Mouse (Mus musculus) hindbrain, embryonic 16.5 days (tissue): Measurements from ENCODE around the gene Naa35. TPM values are rescaled to one million over a fixed set of nuclear protein-coding genes. Genes with fewer than 3 reads are reported as not detected.
"Not testable (repeated sequence)": the region's sequence is repeated elsewhere in the genome, so short reads cannot be mapped to it uniquely, and the experiment has no call there.

Experiments
- ATAC-seq: fragments of 200-750 bp; cut with Nextera tagmentation; 2 replicates; pipeline ENCODE4 v1.8.0; 2017; ENCODE audit warnings: moderate TSS enrichment, moderate library complexity
- H3K27ac ChIP-seq: fragments of 300-500 bp; sonication (generic); 2 replicates; pipeline ENCODE4 v1.5.1; 2014; ENCODE audit warnings: low read depth, mild to moderate bottlenecking, control low read depth, low read length, moderate library complexity
- H3K27me3 ChIP-seq: fragments of 300-500 bp; sonication (generic); replicated peaks from 2 replicates; pipeline ENCODE4 v1.6.1; 2014; ENCODE audit warnings: low read length; ENCODE audit not compliant: control insufficient read depth, insufficient read depth
- H3K36me3 ChIP-seq: fragments of 300-500 bp; sonication (generic); 2 replicates; pipeline ENCODE4 v1.6.1; 2014; ENCODE audit warnings: mild to moderate bottlenecking, low read length, moderate library complexity, mixed read lengths; ENCODE audit not compliant: control insufficient read depth, insufficient read depth
- H3K4me1 ChIP-seq: fragments of 300-500 bp; sonication (generic); 2 replicates; pipeline ENCODE4 v1.6.1; 2014; ENCODE audit warnings: low read depth, low read length; ENCODE audit not compliant: control insufficient read depth, insufficient read depth
- H3K4me2 ChIP-seq: fragments of 300-500 bp; sonication (generic); 2 replicates; pipeline ENCODE4 v1.6.1; 2014; ENCODE audit warnings: mild to moderate bottlenecking, low read length, control low read depth, moderate library complexity
- H3K4me3 ChIP-seq: fragments of 300-500 bp; sonication (generic); 2 replicates; pipeline ENCODE4 v1.5.1; 2014; ENCODE audit warnings: mild to moderate bottlenecking, low read length, control low read depth, moderate library complexity
- H3K9ac ChIP-seq: fragments of 300-500 bp; sonication (generic); 2 replicates; pipeline ENCODE4 v1.6.1; 2014; ENCODE audit warnings: low read depth, mild to moderate bottlenecking, control low read depth, low read length, moderate library complexity
- H3K9me3 ChIP-seq: fragments of 300-500 bp; sonication (generic); 2 replicates; pipeline ENCODE4 v1.6.1; 2014; ENCODE audit warnings: mild to moderate bottlenecking, low read length, moderate library complexity; ENCODE audit not compliant: control insufficient read depth
- WGBS: fragments of 180-500 bp; shearing (Covaris S2); extraction: QIAGEN DNeasy Blood & Tissue Kit; methylation state at CpG from one replicate; pipeline ENCODE4 v1.1.7; 2014; 5-methylcytosine and 5-hydroxymethylcytosine counted together
- polyA plus RNA-seq: library from polyadenylated mRNA; unstranded; fragments of >200 nt; fragmentation: Nextera tagmentation; extraction: Ambion mirVana; gene quantifications from 2 replicates; pipeline ENCODE4 v1.2.1, GENCODE M21; 2015

Gene Naa35
- polyA plus RNA-seq, 1 experiment from 2014 or later = 118 TPM

GRCm38 (mm10) chr13:59590691-59591090 is 5.6 kb downstream of the Naa35 start:
- Histone ChIP-seq H3K4me1 (peaks cover 23% of the 10 kb centered on the region), H3K9me3 (no peaks in the 10 kb centered on the region), H3K9ac (no peak overlapping the region), H3K27ac (no peak overlapping the region), H3K36me3 (peaks cover 26% of the 10 kb centered on the region), H3K4me3 (no peak overlapping the region), H3K4me2 (no peak overlapping the region), H3K27me3 (no peaks in the 10 kb centered on the region)
- WGBS = 82% methylated on average over 4 of the region's 4 CpGs
- ATAC-seq = no peak

GRCm38 (mm10) chr13:59592058-59592457 is 7.0 kb downstream of the Naa35 start:
- not testable (repeated sequence) for H3K9me3 ChIP-seq, H3K4me2 ChIP-seq, H3K4me3 ChIP-seq, ATAC-seq, H3K27me3 ChIP-seq, H3K9ac ChIP-seq, H3K27ac ChIP-seq
- Histone ChIP-seq H3K36me3 (peaks cover 31% of the 10 kb centered on the region), H3K4me1 (peaks cover 11% of the 10 kb centered on the region)
- 93% methylated on average over 3 of the region's 3 CpGs for WGBS

DNA sequence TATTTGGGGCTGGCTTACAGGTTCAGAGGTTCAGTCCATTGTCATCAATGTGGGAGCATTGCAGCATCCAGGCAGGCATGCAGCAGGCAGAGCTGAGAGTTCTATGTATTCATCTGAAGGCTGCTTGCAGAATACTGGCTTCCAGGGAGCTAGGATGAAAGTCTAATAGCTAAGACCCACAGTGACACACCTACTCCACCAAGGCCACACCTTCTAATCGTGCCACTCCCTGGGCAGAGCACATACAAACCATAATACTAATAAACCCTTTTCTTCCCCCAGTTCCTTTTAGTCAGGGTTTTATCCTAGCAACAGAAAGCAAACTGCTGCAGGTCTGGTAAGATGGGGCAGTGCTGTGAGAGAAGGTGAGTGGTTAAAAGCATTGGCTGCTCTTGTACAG is 7.6 kb downstream of the Naa35 start:
- no peak overlapping the region for H3K4me3 ChIP-seq
- H3K9me3 ChIP-seq = no peaks in the 10 kb centered on the region
- H3K36me3 ChIP-seq = peaks cover 31% of the 10 kb centered on the region
- H3K27me3 ChIP-seq = no peaks in the 10 kb centered on the region
- H3K4me2 ChIP-seq = no peak overlapping the region
- no peak overlapping the region for H3K9ac ChIP-seq
- H3K4me1 ChIP-seq = peaks cover 5% of the 10 kb centered on the region
- ATAC-seq = no peak
- WGBS = 100% methylated on average over 1 of the region's 1 CpGs
- no peak overlapping the region for H3K27ac ChIP-seq

GRCm38 (mm10) chr13:59603096-59603495 is 18.0 kb downstream of the Naa35 start:
- no peak overlapping the region for H3K4me3 ChIP-seq
- H3K27ac ChIP-seq = no peak overlapping the region
- H3K4me2 ChIP-seq = no peak overlapping the region
- H3K9me3 ChIP-seq = no peaks in the 10 kb centered on the region
- peaks cover 43% of the 10 kb centered on the region for H3K36me3 ChIP-seq
- no peaks in the 10 kb centered on the region for H3K4me1 ChIP-seq
- ATAC-seq = no peak
- no peak overlapping the region for H3K9ac ChIP-seq
- 97% methylated on average over 5 of the region's 5 CpGs for WGBS
- H3K27me3 ChIP-seq = no peaks in the 10 kb centered on the region

- H3K4me3 ChIP-seq = no peak overlapping the region
- H3K9me3 ChIP-seq = no peaks in the 10 kb centered on the region
- no peak overlapping the region for H3K9ac ChIP-seq
- WGBS = 71% methylated on average over 1 of the region's 1 CpGs
- H3K4me1 ChIP-seq = no peaks in the 10 kb centered on the region
- peaks cover 52% of the 10 kb centered on the region for H3K36me3 ChIP-seq
- H3K27me3 ChIP-seq = no peaks in the 10 kb centered on the region
- H3K27ac ChIP-seq = no peak overlapping the region
- no peak overlapping the region for H3K4me2 ChIP-seq
- ATAC-seq = no peak
Measured at GRCm38 (mm10) chr13:59604511-59604910, 19.5 kb downstream of the Naa35 start.

- H3K9me3 ChIP-seq = no peaks in the 10 kb centered on the region
- ATAC-seq = no peak
- WGBS = 82% methylated on average over 10 of the region's 10 CpGs
Measured at GRCm38 (mm10) chr13:59605221-59605922, 20.3 kb downstream of the Naa35 start.

GRCm38 (mm10) chr13:59609885-59610284 is 24.8 kb downstream of the Naa35 start:
- no peak for ATAC-seq
- Histone ChIP-seq H3K9me3 (no peaks in the 10 kb centered on the region), H3K36me3 (peaks cover 39% of the 10 kb centered on the region; the same call in 1 of the 2 replicates), H3K4me1 (no peaks in the 10 kb centered on the region), H3K9ac (no peak overlapping the region), H3K27me3 (no peaks in the 10 kb centered on the region), H3K4me3 (no peak overlapping the region), H3K27ac (no peak overlapping the region), H3K4me2 (no peak overlapping the region)
- WGBS = 91% methylated on average over 4 of the region's 4 CpGs

More at GRCm38 (mm10) chr13:59605221-59605922, 20.3 kb downstream of the Naa35 start:
- H3K4me2 ChIP-seq = no peak overlapping the region
- peaks cover 48% of the 10 kb centered on the region for H3K36me3 ChIP-seq
- H3K9ac ChIP-seq = no peak overlapping the region
- H3K27me3 ChIP-seq = no peaks in the 10 kb centered on the region
- H3K4me1 ChIP-seq = no peaks in the 10 kb centered on the region
- no peak overlapping the region for H3K4me3 ChIP-seq
- no peak overlapping the region for H3K27ac ChIP-seq

- no peak overlapping the region for H3K4me3 ChIP-seq
- no peaks in the 10 kb centered on the region for H3K27me3 ChIP-seq
- H3K4me2 ChIP-seq = no peak overlapping the region
- no peak overlapping the region; the same call in 1 of the 2 replicates for H3K9ac ChIP-seq
- 98% methylated on average over 2 of the region's 2 CpGs for WGBS
- H3K4me1 ChIP-seq = no peaks in the 10 kb centered on the region
- H3K36me3 ChIP-seq = peaks cover 39% of the 10 kb centered on the region; the same call in 1 of the 2 replicates
- no peak for ATAC-seq
- H3K27ac ChIP-seq = no peak overlapping the region
- H3K9me3 ChIP-seq = no peaks in the 10 kb centered on the region
Measured at GRCm38 (mm10) chr13:59610437-59610836, 25.4 kb downstream of the Naa35 start.

DNA sequence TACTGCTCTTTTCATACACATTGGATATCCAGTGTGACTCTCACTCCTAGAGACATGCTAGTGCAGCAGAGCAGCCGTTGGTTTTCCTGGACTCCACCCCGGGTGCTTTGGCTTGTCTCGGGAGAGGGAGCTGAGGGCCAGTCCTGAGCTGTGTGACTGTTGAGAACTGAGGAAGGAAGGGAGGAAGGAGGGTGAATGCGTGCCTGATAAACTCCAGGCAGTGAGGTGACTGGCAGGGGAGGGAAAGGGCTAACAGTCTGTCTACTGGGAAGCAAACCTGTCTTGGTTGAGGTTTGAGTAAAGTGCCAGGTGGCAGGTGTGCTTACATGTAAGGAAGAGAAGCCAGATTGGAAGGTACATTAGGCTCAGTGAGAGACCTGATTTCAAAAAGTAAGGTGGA is 28.8 kb downstream of the Naa35 start:
- Histone ChIP-seq H3K27me3 (no peaks in the 10 kb centered on the region), H3K4me2 (no peak overlapping the region), H3K9ac (no peak overlapping the region), H3K36me3 (peaks cover 37% of the 10 kb centered on the region), H3K4me1 (no peaks in the 10 kb centered on the region), H3K27ac (no peak overlapping the region), H3K4me3 (no peak overlapping the region), H3K9me3 (no peaks in the 10 kb centered on the region)
- WGBS = 86% methylated on average over 4 of the region's 4 CpGs
- ATAC-seq = no peak
